Mouse (Mus musculus) T-helper 17 cell (primary cell): ENCODE data around the gene S100a1.

Experiments
- in situ Hi-C, 2 experiments: fragments of 300-600 bp; cut with MboI, MseI; formaldehyde crosslinking; loops; 1 replicate in 1 of 2; 2 replicates in 1 of 2; pipeline ENCODE4 v1.15.1; 2025; ENCODE audit warnings: high pct_unique_total_duplicates in 2 of 2

The S100a1 gene

DNA sequence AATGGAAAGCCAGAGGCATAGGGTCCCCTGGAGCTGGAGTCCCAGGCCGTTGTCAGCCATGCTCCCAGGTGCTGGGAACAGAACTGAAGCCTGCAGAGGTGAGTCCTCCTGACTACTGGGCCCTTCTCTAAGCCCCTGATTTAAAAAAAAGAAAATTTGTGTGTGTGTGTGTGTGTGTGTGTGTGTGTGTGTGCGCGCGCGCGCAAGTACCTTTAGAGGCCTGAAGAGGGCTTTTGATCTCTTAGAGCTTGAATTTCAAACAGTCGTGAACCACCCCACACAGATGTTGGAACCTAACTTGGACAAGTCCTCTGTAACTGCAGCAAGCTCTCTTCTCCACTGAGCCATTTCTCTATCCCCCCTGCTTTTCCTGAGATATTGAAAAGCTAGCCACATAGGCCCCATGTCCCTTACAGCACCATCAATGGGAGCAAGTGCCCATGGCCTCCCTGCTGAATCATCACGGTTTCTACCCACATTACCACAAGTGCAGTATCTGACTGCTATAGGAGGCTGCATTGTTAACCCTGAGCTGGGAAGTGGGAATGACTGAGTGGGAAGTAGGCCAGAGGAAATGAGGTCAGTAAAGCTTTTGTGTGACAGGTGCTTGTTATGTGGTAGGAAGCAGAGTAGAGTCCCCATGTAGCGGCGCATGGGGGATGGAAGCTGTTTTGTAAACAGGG is 46.4 kb downstream of the S100a1 start:
- in situ Hi-C loops, result loop anchor here in 1 of 2 experiments (5.0 kb wide), 1 partner anchor 50 kb away; no protein-coding TSS in a partner anchor

DNA sequence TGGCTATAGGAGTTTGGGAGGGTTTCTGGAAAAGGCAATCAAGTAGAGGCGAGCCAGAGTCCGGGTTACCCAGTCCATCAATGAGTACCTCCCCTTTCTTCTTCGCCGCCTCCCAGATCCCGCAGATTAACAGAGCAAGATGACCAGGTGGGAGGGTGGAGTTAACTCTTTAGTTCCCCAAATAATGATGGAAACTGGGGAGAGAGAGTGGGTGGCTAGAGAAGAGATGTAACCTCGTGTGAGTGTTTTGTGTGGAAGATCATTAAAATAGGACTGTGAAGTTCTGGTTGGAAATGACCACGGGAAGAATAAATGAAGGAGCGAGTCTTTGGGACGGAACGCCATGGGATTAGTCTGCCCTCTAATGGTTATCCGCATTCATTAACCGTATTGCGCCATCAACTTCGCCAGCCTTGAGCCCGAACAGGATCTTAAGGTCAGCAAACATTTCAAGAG is 47.9 kb downstream of the S100a1 start:
- in situ Hi-C loops, result loop anchor here in 1 of 2 experiments (5.0 kb wide), 1 partner anchor 49 kb away; no protein-coding TSS in a partner anchor

DNA sequence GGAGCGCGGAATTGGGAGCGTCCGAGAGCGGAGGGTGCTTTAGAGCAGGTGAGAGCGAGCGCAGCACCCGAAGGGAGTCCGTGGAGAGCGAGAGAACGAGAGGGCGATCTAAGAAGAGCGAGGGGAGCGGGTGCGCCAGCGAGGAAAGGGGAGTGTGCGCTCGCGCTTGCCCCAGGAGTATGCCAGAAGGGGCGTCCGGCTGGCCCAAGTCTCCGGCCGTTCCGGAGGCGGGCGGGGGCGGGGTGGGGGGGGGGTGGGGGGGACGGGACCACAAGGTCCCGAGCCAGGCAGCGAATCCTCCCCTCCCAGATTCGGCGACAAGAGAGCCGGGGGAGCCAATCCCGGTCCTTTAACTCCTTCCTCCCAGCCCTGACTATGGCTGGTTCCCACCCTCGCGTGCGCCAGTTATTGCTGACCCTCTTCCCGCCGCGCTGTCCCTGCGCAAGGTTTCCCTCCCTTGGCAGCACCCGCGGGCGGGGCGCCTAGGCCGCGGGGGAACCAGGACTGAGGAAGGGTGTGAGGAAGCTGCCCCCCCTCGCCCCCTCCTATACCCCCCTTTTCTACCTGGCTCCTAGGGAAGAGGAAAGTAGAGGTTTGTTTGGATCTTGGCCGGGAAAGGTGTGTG is 48.4 kb downstream of the S100a1 start, which contains the start of gene Npr1:
Gene Npr1, minus strand, starts transcription at position 181 of the 625 bp plus-strand sequence.
- in situ Hi-C loops, result loop anchor here in 1 of 2 experiments (5.0 kb wide), 1 partner anchor 48 kb away; no protein-coding TSS in a partner anchor

DNA sequence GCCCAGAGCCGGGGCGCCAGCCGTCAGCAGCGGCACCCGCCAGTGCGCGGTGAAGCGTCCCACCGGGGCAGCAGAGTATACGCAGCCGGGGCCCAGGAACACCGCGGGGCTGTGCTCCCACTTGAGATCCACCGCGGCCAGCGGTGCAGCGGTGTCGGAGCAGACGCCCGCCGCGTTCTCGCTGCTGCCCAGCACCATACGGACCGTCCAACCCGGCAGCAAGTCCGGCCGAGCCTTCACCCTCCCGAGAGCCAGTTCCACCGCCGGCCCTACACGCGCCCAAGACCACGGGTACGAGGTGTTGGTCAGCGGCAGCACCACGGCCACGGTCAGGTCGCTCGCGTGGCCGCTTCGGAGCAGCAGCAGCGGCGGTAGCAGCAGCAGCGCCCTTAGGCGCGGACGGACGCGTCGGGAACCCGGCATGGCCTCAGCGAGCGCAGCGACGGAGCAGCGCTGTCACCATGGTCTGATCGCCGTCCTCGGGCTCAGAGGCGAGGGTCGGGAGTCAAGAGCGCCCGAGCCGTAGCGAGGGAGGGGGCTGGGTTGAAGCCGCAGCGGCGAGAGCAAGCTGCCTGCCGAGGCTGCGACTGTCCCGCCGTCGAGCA is 49.0 kb downstream of the S100a1 start:
- in situ Hi-C loops, result loop anchor here in 1 of 2 experiments (5.0 kb wide), 1 partner anchor 48 kb away; no protein-coding TSS in a partner anchor

DNA sequence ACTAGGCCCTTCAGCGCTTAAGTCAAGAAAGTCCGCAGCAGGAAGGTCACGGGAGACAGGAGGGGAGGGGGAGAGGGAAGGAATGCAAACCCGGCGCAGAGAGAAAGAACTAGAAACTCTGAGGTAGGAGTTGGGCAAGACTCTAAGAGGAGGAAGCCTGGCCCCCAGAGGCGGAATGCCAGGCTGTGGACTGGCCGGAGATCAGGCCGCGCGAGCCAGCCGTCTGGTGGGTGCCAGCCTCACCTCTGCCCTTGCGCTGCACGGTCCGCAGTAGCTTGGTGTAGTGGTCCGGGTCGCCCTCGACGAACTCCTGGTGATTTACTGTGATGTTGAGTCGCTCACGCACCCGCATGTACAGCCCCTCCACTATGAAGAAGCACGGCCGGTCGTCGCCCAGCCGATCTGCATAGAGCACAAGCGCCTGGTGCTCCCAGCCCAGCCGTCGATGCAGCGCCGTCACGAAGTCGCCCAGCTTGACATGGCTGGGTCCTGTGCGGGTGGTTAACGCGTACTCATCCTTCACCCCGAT is 49.6 kb downstream of the S100a1 start:
- in situ Hi-C loops, result loop anchor here (5.0 kb wide), 1 partner anchor 47 kb away; no protein-coding TSS in a partner anchor

DNA sequence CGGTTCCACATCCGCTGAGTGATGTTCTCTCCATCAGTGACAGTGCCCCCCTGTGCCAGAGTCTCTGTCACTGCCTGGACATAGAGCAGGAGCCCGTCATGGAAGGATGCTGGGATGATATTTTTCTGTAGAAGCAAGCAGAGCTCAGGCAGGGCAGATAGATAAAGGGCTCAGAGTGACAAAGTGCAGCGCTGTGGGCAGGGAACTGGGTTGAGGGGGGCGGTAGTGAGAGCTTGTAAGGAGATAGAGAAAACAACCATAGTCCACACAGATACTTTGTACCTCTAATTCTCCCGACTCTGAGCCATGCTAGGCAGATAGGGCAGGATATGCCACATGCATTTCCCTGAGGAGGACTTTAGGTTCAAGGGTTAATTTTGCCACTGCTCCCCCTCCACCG is 51.6 kb downstream of the S100a1 start:
- in situ Hi-C loops, result loop anchor here in 1 of 2 experiments (5.0 kb wide), 1 partner anchor 45 kb away; no protein-coding TSS in a partner anchor

DNA sequence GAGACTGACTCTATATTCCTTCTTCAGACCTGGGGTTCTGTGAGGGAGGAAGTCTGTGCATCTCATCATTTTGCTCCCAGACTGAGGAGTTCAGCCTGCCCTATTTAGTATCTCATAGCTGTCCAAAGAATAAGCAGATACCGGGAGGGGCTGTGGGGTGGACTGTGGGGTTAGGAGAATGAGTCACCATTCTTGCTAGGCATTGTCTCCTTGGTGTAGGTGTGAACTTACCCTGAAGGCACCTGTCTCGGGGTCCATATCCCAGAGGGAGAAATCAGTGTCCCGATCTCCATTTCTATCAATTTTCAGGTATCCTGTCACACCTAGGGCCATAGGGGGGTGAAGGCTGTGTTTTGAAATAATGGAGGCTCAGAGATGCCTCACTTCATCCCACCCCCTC is 52.3 kb downstream of the S100a1 start:
- in situ Hi-C loops, result loop anchor here in 1 of 2 experiments (5.0 kb wide), 1 partner anchor 45 kb away; no protein-coding TSS in a partner anchor
